Mouse (Mus musculus) liver, adult 2 months (tissue): ENCODE data around the gene Cacna1h.

ENCODE experiments used
- CTCF ChIP-seq: fragments of 200-500 bp; IDR thresholded peaks from 2 replicates; pipeline ENCODE4 v1.5.1; 2011; ENCODE audit warnings: low read depth, low read length, control low read depth
- POLR2A ChIP-seq: fragments of 200-500 bp; IDR thresholded peaks from 2 replicates; pipeline ENCODE4 v1.6.1; 2011; ENCODE audit warnings: low read length, control low read depth; ENCODE audit not compliant: insufficient read depth; ENCODE audit errors: extremely low read depth

GRCm38 (mm10) chr17:25398520-25398838 is 35.1 kb downstream of the Cacna1h start:
- no peak for TF ChIP-seq CTCF
- TF ChIP-seq POLR2A: no peak
